Mouse (Mus musculus): ENCODE data around the gene Fam129b. TPM values are rescaled to one million over a fixed set of nuclear protein-coding genes. Genes with fewer than 3 reads are reported as not detected.

The Fam129b gene
- polyA plus RNA-seq, 1 experiment: 22.9 TPM

GRCm38 (mm10) chr2:32841099-32841498 is 34.8 kb upstream of the Fam129b start:
- no peaks in the 10 kb centered on the region; the same call in 1 of the 2 replicates for H3K27me3 ChIP-seq (ENCODE audit: control insufficient read depth, insufficient read depth, low read length)
- DNase-seq: no peak
- H3K4me1 ChIP-seq (replicated peaks; ENCODE audit: control insufficient read depth, insufficient read depth, low read length): peaks cover 1% of the 10 kb centered on the region
- no peaks in the 10 kb centered on the region for H3K36me3 ChIP-seq (ENCODE audit: control insufficient read depth, insufficient read depth, low read length)
- H3K27ac ChIP-seq (ENCODE audit: control insufficient read depth, insufficient read depth, low read length): no peak overlapping the region
- H3K4me3 ChIP-seq (ENCODE audit: control insufficient read depth, insufficient read depth, low read length): no peak overlapping the region
- TF ChIP-seq CTCF (IDR thresholded peaks at IDR 0.05; ENCODE audit: borderline replicate concordance, control insufficient read depth, extremely low read depth, insufficient read depth, low read length, poor library complexity) (no peak), POLR2A (IDR thresholded peaks at IDR 0.05; ENCODE audit: control insufficient read depth, extremely low read depth, insufficient read depth, low read length, poor library complexity) (no peak)
- WGBS: 31% methylated on average over 5 of the region's 5 CpGs

- TF ChIP-seq CTCF (IDR thresholded peaks at IDR 0.05; ENCODE audit: borderline replicate concordance, control insufficient read depth, extremely low read depth, insufficient read depth, low read length, poor library complexity) (no peak), POLR2A (IDR thresholded peaks at IDR 0.05; ENCODE audit: control insufficient read depth, extremely low read depth, insufficient read depth, low read length, poor library complexity) (no peak)
- peaks cover 8% of the 10 kb centered on the region for H3K4me1 ChIP-seq (replicated peaks; ENCODE audit: control insufficient read depth, insufficient read depth, low read length)
- H3K27me3 ChIP-seq (ENCODE audit: control insufficient read depth, insufficient read depth, low read length): no peaks in the 10 kb centered on the region; the same call in 1 of the 2 replicates
- WGBS: 48% methylated on average over 4 of the region's 4 CpGs
- no peak for DNase-seq
- H3K4me3 ChIP-seq (ENCODE audit: control insufficient read depth, insufficient read depth, low read length): no peak overlapping the region
- no peaks in the 10 kb centered on the region for H3K36me3 ChIP-seq (ENCODE audit: control insufficient read depth, insufficient read depth, low read length)
- H3K27ac ChIP-seq (ENCODE audit: control insufficient read depth, insufficient read depth, low read length): no peak overlapping the region
Measured at GRCm38 (mm10) chr2:32842558-32842957, 33.4 kb upstream of the Fam129b start.

DNA sequence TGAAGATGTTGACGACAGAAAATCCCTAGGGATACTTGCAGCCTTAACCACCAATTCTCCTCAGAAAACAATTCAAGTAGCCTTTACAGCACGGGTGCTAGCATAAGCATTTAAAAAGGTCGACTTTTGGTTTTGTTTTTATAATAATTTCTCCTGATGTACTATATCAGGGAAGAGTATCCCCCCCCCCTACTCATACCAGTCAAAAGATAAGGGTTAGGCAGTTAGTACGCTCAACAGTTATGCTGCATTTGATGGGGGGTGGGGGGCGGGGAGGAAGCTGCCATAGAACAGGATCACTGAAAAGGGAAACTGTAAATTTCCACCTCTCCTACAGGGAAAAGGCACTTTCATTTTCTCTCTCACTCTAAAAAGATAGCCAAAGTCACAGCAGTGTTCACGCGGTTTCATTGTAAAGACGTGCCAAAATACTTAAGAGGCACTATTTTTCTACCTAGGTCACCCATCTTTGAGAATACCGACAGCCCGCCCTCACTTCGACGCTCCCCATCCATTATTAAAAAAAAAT is 30.3 kb upstream of the Fam129b start:
- Histone ChIP-seq H3K4me3 (ENCODE audit: control insufficient read depth, insufficient read depth, low read length) (no peak overlapping the region; the same call in 1 of the 2 replicates), H3K27me3 (ENCODE audit: control insufficient read depth, insufficient read depth, low read length) (no peaks in the 10 kb centered on the region; the same call in 1 of the 2 replicates), H3K4me1 (replicated peaks; ENCODE audit: control insufficient read depth, insufficient read depth, low read length) (peaks cover 8% of the 10 kb centered on the region), H3K36me3 (ENCODE audit: control insufficient read depth, insufficient read depth, low read length) (no peaks in the 10 kb centered on the region), H3K27ac (ENCODE audit: control insufficient read depth, insufficient read depth, low read length) (no peak overlapping the region)
- DNase-seq: no peak
- WGBS: 17% methylated on average over 12 of the region's 12 CpGs
- TF ChIP-seq CTCF (IDR thresholded peaks at IDR 0.05; ENCODE audit: borderline replicate concordance, control insufficient read depth, extremely low read depth, insufficient read depth, low read length, poor library complexity) (no peak), POLR2A (IDR thresholded peaks at IDR 0.05; ENCODE audit: control insufficient read depth, extremely low read depth, insufficient read depth, low read length, poor library complexity) (no peak)

GRCm38 (mm10) chr2:32846101-32846804 is 29.7 kb upstream of the Fam129b start:
- H3K27me3 ChIP-seq (ENCODE audit: control insufficient read depth, insufficient read depth, low read length): no peaks in the 10 kb centered on the region; the same call in 1 of the 2 replicates
- no peaks in the 10 kb centered on the region for H3K36me3 ChIP-seq (ENCODE audit: control insufficient read depth, insufficient read depth, low read length)
- H3K27ac ChIP-seq (ENCODE audit: control insufficient read depth, insufficient read depth, low read length): no peak overlapping the region
- peak overlapping the region; percentile 65 for H3K4me3 ChIP-seq (ENCODE audit: control insufficient read depth, insufficient read depth, low read length)
- H3K4me1 ChIP-seq (replicated peaks; ENCODE audit: control insufficient read depth, insufficient read depth, low read length): peaks cover 8% of the 10 kb centered on the region
- WGBS: under 1% methylated on average over 33 of the region's 33 CpGs
- DNase-seq: peak; percentile 29
- no peak for TF ChIP-seq POLR2A (IDR thresholded peaks at IDR 0.05; ENCODE audit: control insufficient read depth, extremely low read depth, insufficient read depth, low read length, poor library complexity)
- no peak for TF ChIP-seq CTCF (IDR thresholded peaks at IDR 0.05; ENCODE audit: borderline replicate concordance, control insufficient read depth, extremely low read depth, insufficient read depth, low read length, poor library complexity)

- peak; percentile 87 for DNase-seq
- peak within 1 kb of the TSS; percentile 65 for H3K4me3 ChIP-seq (ENCODE audit: control insufficient read depth, insufficient read depth, low read length)
- H3K27me3 ChIP-seq (ENCODE audit: control insufficient read depth, insufficient read depth, low read length): no peaks in the 10 kb centered on the region; the same call in 1 of the 2 replicates
- WGBS: under 1% methylated on average over 78 of the region's 78 CpGs
- no peaks in the 10 kb centered on the region for H3K36me3 ChIP-seq (ENCODE audit: control insufficient read depth, insufficient read depth, low read length)
- peaks cover 8% of the 10 kb centered on the region for H3K4me1 ChIP-seq (replicated peaks; ENCODE audit: control insufficient read depth, insufficient read depth, low read length)
- TF ChIP-seq CTCF (IDR thresholded peaks at IDR 0.05; ENCODE audit: borderline replicate concordance, control insufficient read depth, extremely low read depth, insufficient read depth, low read length, poor library complexity) (peak; percentile 68), POLR2A (IDR thresholded peaks at IDR 0.05; ENCODE audit: control insufficient read depth, extremely low read depth, insufficient read depth, low read length, poor library complexity) (no peak)
- H3K27ac ChIP-seq (ENCODE audit: control insufficient read depth, insufficient read depth, low read length): no peak within 1 kb of the TSS
Measured at GRCm38 (mm10) chr2:32846805-32847467, 29.0 kb upstream of the Fam129b start, which contains the start of gene Stxbp1. Gene Stxbp1 (minus strand): TSS chr2:32847245.

GRCm38 (mm10) chr2:32847468-32847821 is 28.5 kb upstream of the Fam129b start:
- 59% methylated on average over 6 of the region's 6 CpGs for WGBS
- TF ChIP-seq CTCF (IDR thresholded peaks at IDR 0.05; ENCODE audit: borderline replicate concordance, control insufficient read depth, extremely low read depth, insufficient read depth, low read length, poor library complexity): no peak
- no peak for TF ChIP-seq POLR2A (IDR thresholded peaks at IDR 0.05; ENCODE audit: control insufficient read depth, extremely low read depth, insufficient read depth, low read length, poor library complexity)
- H3K36me3 ChIP-seq (ENCODE audit: control insufficient read depth, insufficient read depth, low read length): no peaks in the 10 kb centered on the region
- DNase-seq: no peak
- H3K4me3 ChIP-seq (ENCODE audit: control insufficient read depth, insufficient read depth, low read length): no peak overlapping the region
- no peak overlapping the region for H3K27ac ChIP-seq (ENCODE audit: control insufficient read depth, insufficient read depth, low read length)
- peaks cover 8% of the 10 kb centered on the region for H3K4me1 ChIP-seq (replicated peaks; ENCODE audit: control insufficient read depth, insufficient read depth, low read length)
- H3K27me3 ChIP-seq (ENCODE audit: control insufficient read depth, insufficient read depth, low read length): no peaks in the 10 kb centered on the region; the same call in 1 of the 2 replicates

Measured in thymus, adult 2 months (tissue).